ENCODE assay signal across 8 mouse cellular contexts in the genomic region with DNA sequence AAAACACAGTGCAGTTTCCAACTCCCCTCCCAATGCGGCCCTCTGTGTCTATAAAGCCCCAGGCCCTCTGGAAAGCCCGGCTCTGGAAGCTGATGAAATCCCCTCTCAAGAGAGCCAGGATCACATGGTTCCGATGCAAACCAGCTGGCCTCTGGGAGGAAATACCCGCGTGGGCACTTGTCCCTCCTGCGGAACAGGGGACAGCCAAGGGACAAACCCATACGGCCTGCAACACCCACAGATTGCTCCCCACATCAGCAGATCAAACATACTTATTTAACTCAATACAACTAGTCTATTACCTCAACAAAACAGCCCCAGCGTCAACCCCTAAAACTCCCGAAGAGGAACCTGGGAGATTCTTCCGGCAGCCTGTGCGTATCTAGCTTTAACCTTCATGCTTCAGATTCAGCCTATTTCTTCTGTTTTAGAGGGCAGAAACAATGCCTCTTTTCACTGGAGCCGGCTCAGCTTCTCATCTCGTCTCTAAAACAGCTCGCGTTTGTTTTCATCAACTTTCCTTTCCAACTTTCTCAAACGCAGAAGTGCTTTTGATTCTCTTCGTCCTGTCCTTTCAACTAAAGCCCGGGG. TPM values are rescaled to one million over a fixed set of nuclear protein-coding genes. Genes with fewer than 3 reads are reported as not detected.
DNase-seq lines count a peak whose midpoint lies in the region; ATAC-seq and TF ChIP-seq lines count a peak whose summit lies in the region.

No protein-coding gene starts in this region.

- no peaks in the 10 kb centered on the region for H3K27me3 ChIP-seq in forebrain, embryonic 13.5 days
- no peaks in the 10 kb centered on the region for H3K27me3 ChIP-seq in hindbrain, postnatal 0 days (ENCODE audit: insufficient read depth, low read length)
- no peaks in the 10 kb centered on the region for H3K27me3 ChIP-seq in stomach, postnatal 0 days (ENCODE audit: control insufficient read depth, insufficient read depth, low read length)

- H3K9me3 ChIP-seq in forebrain, embryonic 13.5 days (replicated peaks) = no peaks in the 10 kb centered on the region
- H3K9me3 ChIP-seq in hindbrain, postnatal 0 days (ENCODE audit: low read length) = no peaks in the 10 kb centered on the region
- no peaks in the 10 kb centered on the region for H3K9me3 ChIP-seq in stomach, postnatal 0 days (ENCODE audit: control insufficient read depth, low read length)

- H3K4me1 ChIP-seq in forebrain, embryonic 13.5 days = peaks cover 52% of the 10 kb centered on the region
- H3K4me1 ChIP-seq in hindbrain, postnatal 0 days (ENCODE audit: insufficient read depth, low read length) = peaks cover 21% of the 10 kb centered on the region
- H3K4me1 ChIP-seq in stomach, postnatal 0 days (replicated peaks; ENCODE audit: control insufficient read depth, insufficient read depth) = peaks cover 8% of the 10 kb centered on the region

- peak overlapping the region; percentile 70 for H3K9ac ChIP-seq in forebrain, embryonic 13.5 days
- peak overlapping the region; percentile 44 for H3K9ac ChIP-seq in hindbrain, postnatal 0 days (replicated peaks; ENCODE audit: low read length)
- peak overlapping the region; percentile 51 for H3K9ac ChIP-seq in stomach, postnatal 0 days (ENCODE audit: low read length)

- peak overlapping the region; percentile 76 for H3K27ac ChIP-seq in forebrain, embryonic 13.5 days
- peak overlapping the region; percentile 68 for H3K27ac ChIP-seq in hindbrain, postnatal 0 days
- H3K27ac ChIP-seq in stomach, postnatal 0 days (replicated peaks) = peak overlapping the region; percentile 50

- peak overlapping the region; percentile 86 for H3K4me2 ChIP-seq in forebrain, embryonic 13.5 days
- H3K4me2 ChIP-seq in hindbrain, postnatal 0 days (ENCODE audit: low read depth, low read length) = peak overlapping the region; percentile 96
- peak overlapping the region; percentile 95 for H3K4me2 ChIP-seq in stomach, postnatal 0 days (replicated peaks; ENCODE audit: low read depth)

- peak; percentile 47 for DNase-seq in thymus, postnatal 14 days
- DNase-seq in thymus, postnatal 0 days (ENCODE audit: low spot score) = no peak
- DNase-seq in hindbrain, postnatal 0 days (ENCODE audit: low spot score) = peak; percentile 48
- peak; percentile 60 for DNase-seq in lung, postnatal 25 days (ENCODE audit: low spot score)
- no peak for DNase-seq in stomach, postnatal 0 days (ENCODE audit: low spot score)
- no peak for DNase-seq in cerebellum, adult 11 months
- DNase-seq in layer of hippocampus, adult 9-10 months (ENCODE audit: low spot score) = no peak

- TF ChIP-seq CTCF in hindbrain, postnatal 0 days (IDR thresholded peaks at IDR 0.05; ENCODE audit: low read depth) = no peak
- TF ChIP-seq CTCF in stomach, postnatal 0 days (IDR thresholded peaks at IDR 0.05; ENCODE audit: low read depth) = no peak

- peak overlapping the region; percentile 57 for H3K4me3 ChIP-seq in forebrain, embryonic 13.5 days
- H3K4me3 ChIP-seq in hindbrain, postnatal 0 days (ENCODE audit: low read length) = peak overlapping the region; percentile 58
- H3K4me3 ChIP-seq in stomach, postnatal 0 days (ENCODE audit: low read depth, low read length) = peak overlapping the region; percentile 48

- under 1% methylated on average over 18 of the region's 18 CpGs for WGBS in forebrain, embryonic 13.5 days
- WGBS in hindbrain, postnatal 0 days = 1% methylated on average over 18 of the region's 18 CpGs
- WGBS in stomach, postnatal 0 days = 1% methylated on average over 18 of the region's 18 CpGs

- no peak for ATAC-seq in forebrain, embryonic 13.5 days
- no peak for ATAC-seq in hindbrain, postnatal 0 days
- ATAC-seq in stomach, postnatal 0 days (ENCODE audit: low FRiP score, low TSS enrichment) = no peak

- no peaks in the 10 kb centered on the region for H3K36me3 ChIP-seq in forebrain, embryonic 13.5 days (ENCODE audit: poor library complexity, severe bottlenecking)
- no peaks in the 10 kb centered on the region for H3K36me3 ChIP-seq in hindbrain, postnatal 0 days (ENCODE audit: insufficient read depth, low read length)
- H3K36me3 ChIP-seq in stomach, postnatal 0 days (ENCODE audit: control insufficient read depth, insufficient read depth, low read length) = no peaks in the 10 kb centered on the region

- TF ChIP-seq EP300 in stomach, postnatal 0 days (optimal IDR thresholded peaks at IDR 0.05) = no peak

RNA-seq across cellular contexts. Expression of gene Akna, which starts 6.3 kb away (rescaled TPM):
- polyA plus RNA-seq in thymus, postnatal 0 days (2015; fragmentation: Nextera tagmentation; extraction: Ambion mirVana) = 20.6 and 25.9 TPM in 2 replicates
- polyA plus RNA-seq in forebrain, embryonic 13.5 days (2015; fragmentation: Nextera tagmentation; extraction: Ambion mirVana) = 21.7 and 23.1 TPM in 2 replicates
- total RNA-seq in hindbrain, postnatal 0 days (2014; rRNA removed) = 7.2 and 8.1 TPM in 2 replicates
- polyA plus RNA-seq in hindbrain, postnatal 0 days (2015; fragmentation: Nextera tagmentation; extraction: Ambion mirVana) = 2.7 and 3.2 TPM in 2 replicates
- polyA plus RNA-seq in stomach, postnatal 0 days (2015; fragmentation: Nextera tagmentation; extraction: Ambion mirVana) = 2.0 and 2.2 TPM in 2 replicates

RNA-seq across cellular contexts. Expression of gene Orm2, which starts 47.2 kb away (rescaled TPM):
- 0.17 and 0.33 TPM in 2 replicates for polyA plus RNA-seq in thymus, postnatal 0 days (2015; fragmentation: Nextera tagmentation; extraction: Ambion mirVana)
- polyA plus RNA-seq in forebrain, embryonic 13.5 days (2015; fragmentation: Nextera tagmentation; extraction: Ambion mirVana) = not detected in 2 replicates
- not detected in 2 replicates for total RNA-seq in hindbrain, postnatal 0 days (2014; rRNA removed)
- polyA plus RNA-seq in hindbrain, postnatal 0 days (2015; fragmentation: Nextera tagmentation; extraction: Ambion mirVana) = not detected in 2 replicates
- polyA plus RNA-seq in stomach, postnatal 0 days (2015; fragmentation: Nextera tagmentation; extraction: Ambion mirVana) = not detected in 2 replicates

RNA-seq across cellular contexts. Expression of gene Orm3, which starts 53.5 kb away (rescaled TPM):
- polyA plus RNA-seq in thymus, postnatal 0 days (2015; fragmentation: Nextera tagmentation; extraction: Ambion mirVana) = not detected in 2 replicates
- polyA plus RNA-seq in forebrain, embryonic 13.5 days (2015; fragmentation: Nextera tagmentation; extraction: Ambion mirVana) = not detected in 2 replicates
- not detected in 2 replicates for total RNA-seq in hindbrain, postnatal 0 days (2014; rRNA removed)
- not detected in 2 replicates for polyA plus RNA-seq in hindbrain, postnatal 0 days (2015; fragmentation: Nextera tagmentation; extraction: Ambion mirVana)
- not detected in 2 replicates for polyA plus RNA-seq in stomach, postnatal 0 days (2015; fragmentation: Nextera tagmentation; extraction: Ambion mirVana)

Comparison
In these comparisons a context has a peak if more than half of its experiments do, and no peak if none do; other contexts are left out.
1. DNase-seq: peak in thymus, postnatal 14 days (single experiment), hindbrain, postnatal 0 days (single experiment) and lung, postnatal 25 days (single experiment); none in thymus, postnatal 0 days (single experiment), stomach, postnatal 0 days (single experiment), cerebellum, adult 11 months (single experiment) and layer of hippocampus, adult 9-10 months (single experiment).
2. Peak in every context shown above with its lines, with median percentiles within 50 percentile points of each other: H3K27ac ChIP-seq, H3K4me2 ChIP-seq, H3K4me3 ChIP-seq and H3K9ac ChIP-seq.